Mouse (Mus musculus) embryonic facial prominence, embryonic 13.5 days (tissue): Measurements from ENCODE around the gene Nrp1. TPM values are rescaled to one million over a fixed set of nuclear protein-coding genes. Genes with fewer than 3 reads are reported as not detected.

Experiments used
- ATAC-seq: fragments of 200-750 bp; cut with Nextera tagmentation; 2 replicates; pipeline ENCODE4 v1.8.0; 2017; ENCODE audit warnings: low read depth; ENCODE audit not compliant: insufficient number of reproducible peaks, insufficient read depth, low FRiP score, low TSS enrichment
- H3K27ac ChIP-seq: fragments of 300-500 bp; sonication (generic); 2 replicates; pipeline ENCODE4 v1.5.1; 2015; ENCODE audit warnings: moderate library complexity, mild to moderate bottlenecking, inconsistent platforms
- H3K27me3 ChIP-seq: fragments of 300-500 bp; sonication (generic); 2 replicates; pipeline ENCODE4 v1.6.1; 2015; ENCODE audit warnings: mild to moderate bottlenecking, inconsistent platforms
- H3K36me3 ChIP-seq: fragments of 300-500 bp; sonication (generic); 2 replicates; pipeline ENCODE4 v1.6.1; 2015; ENCODE audit warnings: mild to moderate bottlenecking, inconsistent platforms
- H3K4me1 ChIP-seq: fragments of 300-500 bp; sonication (generic); 2 replicates; pipeline ENCODE4 v1.6.1; 2015; ENCODE audit warnings: inconsistent platforms
- H3K4me2 ChIP-seq: fragments of 300-500 bp; sonication (generic); 2 replicates; pipeline ENCODE4 v1.6.1; 2015; ENCODE audit warnings: moderate library complexity, mild to moderate bottlenecking, inconsistent platforms
- H3K4me3 ChIP-seq: fragments of 300-500 bp; sonication (generic); 2 replicates; pipeline ENCODE4 v1.5.1; 2015; ENCODE audit warnings: mild to moderate bottlenecking, inconsistent platforms
- H3K9ac ChIP-seq: fragments of 300-500 bp; sonication (generic); 2 replicates; pipeline ENCODE4 v1.6.1; 2015; ENCODE audit warnings: mild to moderate bottlenecking, inconsistent platforms
- H3K9me3 ChIP-seq: fragments of 300-500 bp; sonication (generic); 2 replicates; pipeline ENCODE4 v1.6.1; 2016; ENCODE audit warnings: inconsistent platforms
- WGBS: fragments of 180-500 bp; shearing (Covaris S2); methylation state at CpG from one replicate; pipeline ENCODE4 v1.1.7; 2015; ENCODE audit warnings: mixed read lengths; 5-methylcytosine and 5-hydroxymethylcytosine counted together
- polyA plus RNA-seq: library from polyadenylated mRNA; unstranded; fragments of >200 nt; fragmentation: Nextera tagmentation; extraction: Ambion mirVana; gene quantifications from 2 replicates; pipeline ENCODE4 v1.2.1, GENCODE M21; 2015

The Nrp1 gene
- polyA plus RNA-seq: 85.6 and 86.3 TPM in 2 replicates

- no peaks in the 10 kb centered on the region for H3K9me3 ChIP-seq
- no peak for ATAC-seq
- WGBS: under 1% methylated on average over 21 of the region's 21 CpGs
- peaks cover 26% of the 10 kb centered on the region for H3K4me1 ChIP-seq
- peaks cover 22% of the 10 kb centered on the region for H3K27me3 ChIP-seq
- H3K4me2 ChIP-seq: peak within 1 kb of the TSS; percentile 98
- peak within 1 kb of the TSS; percentile 76 for H3K4me3 ChIP-seq
- peak within 1 kb of the TSS; percentile 93 for H3K27ac ChIP-seq
- H3K36me3 ChIP-seq: no peaks in the 10 kb centered on the region
- peak within 1 kb of the TSS; percentile 87 for H3K9ac ChIP-seq
Observed at GRCm38 (mm10) chr8:128358406-128358755, at the start of gene Nrp1. Gene Nrp1, plus strand, starts transcription at chr8:128358604.

- H3K4me2 ChIP-seq: no peak overlapping the region
- H3K27ac ChIP-seq: no peak overlapping the region
- no peaks in the 10 kb centered on the region for H3K4me1 ChIP-seq
- H3K9ac ChIP-seq: no peak overlapping the region
- H3K9me3 ChIP-seq: no peaks in the 10 kb centered on the region
- 82% methylated on average over 2 of the region's 2 CpGs for WGBS
- no peak overlapping the region for H3K4me3 ChIP-seq
- H3K27me3 ChIP-seq: no peaks in the 10 kb centered on the region
- no peak for ATAC-seq
- no peaks in the 10 kb centered on the region for H3K36me3 ChIP-seq
Observed at GRCm38 (mm10) chr8:128320797-128321196, 37.6 kb upstream of the Nrp1 start.

- WGBS: 95% methylated on average over 1 of the region's 1 CpGs
- Histone ChIP-seq H3K9ac (no peak overlapping the region), H3K4me3 (no peak overlapping the region), H3K9me3 (no peaks in the 10 kb centered on the region), H3K4me2 (no peak overlapping the region), H3K27ac (no peak overlapping the region), H3K4me1 (0 out of 2 replicates have a peak, but pooled peaks cover 4% of the 10 kb centered on the region), H3K27me3 (no peaks in the 10 kb centered on the region), H3K36me3 (no peaks in the 10 kb centered on the region)
- ATAC-seq: no peak
Observed at GRCm38 (mm10) chr8:128327281-128327680, 31.1 kb upstream of the Nrp1 start.

GRCm38 (mm10) chr8:128327922-128328321 lies 30.5 kb upstream of the Nrp1 start:
- 0 out of 2 replicates have a peak, but pooled peaks cover 4% of the 10 kb centered on the region for H3K4me1 ChIP-seq
- no peaks in the 10 kb centered on the region for H3K9me3 ChIP-seq
- no peaks in the 10 kb centered on the region for H3K27me3 ChIP-seq
- ATAC-seq: no peak
- no peak overlapping the region for H3K9ac ChIP-seq
- WGBS: 14% methylated on average over 2 of the region's 2 CpGs
- H3K4me2 ChIP-seq: no peak overlapping the region
- H3K36me3 ChIP-seq: no peaks in the 10 kb centered on the region
- H3K4me3 ChIP-seq: no peak overlapping the region
- H3K27ac ChIP-seq: no peak overlapping the region

- 0 out of 2 replicates have a peak, but pooled peaks cover 4% of the 10 kb centered on the region for H3K4me1 ChIP-seq
Observed at GRCm38 (mm10) chr8:128329502-128329901, 28.9 kb upstream of the Nrp1 start.

GRCm38 (mm10) chr8:128335976-128336375 lies 22.4 kb upstream of the Nrp1 start:
- WGBS: 88% methylated on average over 3 of the region's 3 CpGs
- H3K9me3 ChIP-seq: no peaks in the 10 kb centered on the region
- H3K36me3 ChIP-seq: no peaks in the 10 kb centered on the region
- no peak overlapping the region for H3K4me2 ChIP-seq
- H3K27me3 ChIP-seq: no peaks in the 10 kb centered on the region
- H3K9ac ChIP-seq: no peak overlapping the region
- no peak for ATAC-seq
- H3K27ac ChIP-seq: no peak overlapping the region
- no peak overlapping the region for H3K4me3 ChIP-seq
- H3K4me1 ChIP-seq: no peaks in the 10 kb centered on the region

More at GRCm38 (mm10) chr8:128329502-128329901, 28.9 kb upstream of the Nrp1 start:
- ATAC-seq: no peak
- Histone ChIP-seq H3K9ac (no peak overlapping the region), H3K27me3 (no peaks in the 10 kb centered on the region), H3K4me2 (no peak overlapping the region), H3K36me3 (no peaks in the 10 kb centered on the region), H3K27ac (no peak overlapping the region), H3K4me3 (no peak overlapping the region), H3K9me3 (no peaks in the 10 kb centered on the region)
- WGBS: 80% methylated on average over 3 of the region's 3 CpGs

GRCm38 (mm10) chr8:128338951-128339350 lies 19.5 kb upstream of the Nrp1 start:
- no peaks in the 10 kb centered on the region for H3K36me3 ChIP-seq
- H3K9me3 ChIP-seq: no peaks in the 10 kb centered on the region
- H3K9ac ChIP-seq: no peak overlapping the region
- ATAC-seq: no peak
- H3K4me1 ChIP-seq: no peaks in the 10 kb centered on the region
- no peaks in the 10 kb centered on the region for H3K27me3 ChIP-seq
- H3K27ac ChIP-seq: no peak overlapping the region
- H3K4me3 ChIP-seq: no peak overlapping the region
- no peak overlapping the region for H3K4me2 ChIP-seq

- Histone ChIP-seq H3K4me2 (no peak overlapping the region), H3K9me3 (no peaks in the 10 kb centered on the region), H3K9ac (no peak overlapping the region), H3K4me1 (no peaks in the 10 kb centered on the region), H3K4me3 (no peak overlapping the region), H3K27me3 (no peaks in the 10 kb centered on the region), H3K36me3 (no peaks in the 10 kb centered on the region), H3K27ac (no peak overlapping the region)
- 86% methylated on average over 3 of the region's 3 CpGs for WGBS
- no peak for ATAC-seq
Observed at GRCm38 (mm10) chr8:128339521-128339920, 18.9 kb upstream of the Nrp1 start.

GRCm38 (mm10) chr8:128350405-128350804 lies 8.0 kb upstream of the Nrp1 start:
- H3K9me3 ChIP-seq: no peaks in the 10 kb centered on the region
- no peaks in the 10 kb centered on the region for H3K36me3 ChIP-seq
- no peak for ATAC-seq
- no peak overlapping the region for H3K4me2 ChIP-seq
- H3K4me3 ChIP-seq: no peak overlapping the region
- no peaks in the 10 kb centered on the region for H3K4me1 ChIP-seq
- H3K27ac ChIP-seq: no peak overlapping the region
- H3K27me3 ChIP-seq: 0 out of 2 replicates have a peak, but pooled peaks cover 5% of the 10 kb centered on the region
- H3K9ac ChIP-seq: no peak overlapping the region

GRCm38 (mm10) chr8:128351211-128351610 lies 7.2 kb upstream of the Nrp1 start:
- Histone ChIP-seq H3K9ac (no peak overlapping the region), H3K4me1 (no peaks in the 10 kb centered on the region), H3K27me3 (peaks cover 11% of the 10 kb centered on the region), H3K4me2 (no peak overlapping the region), H3K9me3 (no peaks in the 10 kb centered on the region), H3K4me3 (no peak overlapping the region), H3K36me3 (no peaks in the 10 kb centered on the region), H3K27ac (no peak overlapping the region)
- ATAC-seq: no peak

GRCm38 (mm10) chr8:128352821-128353220 lies 5.6 kb upstream of the Nrp1 start:
- WGBS: 78% methylated on average over 2 of the region's 2 CpGs
- ATAC-seq: no peak
- H3K9ac ChIP-seq: no peak overlapping the region
- no peak overlapping the region for H3K27ac ChIP-seq
- H3K36me3 ChIP-seq: no peaks in the 10 kb centered on the region
- H3K9me3 ChIP-seq: no peaks in the 10 kb centered on the region
- peaks cover 13% of the 10 kb centered on the region for H3K27me3 ChIP-seq
- no peak overlapping the region for H3K4me3 ChIP-seq
- no peak overlapping the region for H3K4me2 ChIP-seq
- H3K4me1 ChIP-seq: peaks cover 7% of the 10 kb centered on the region

GRCm38 (mm10) chr8:128353999-128354398 lies 4.4 kb upstream of the Nrp1 start:
- H3K9ac ChIP-seq: no peak overlapping the region
- no peak overlapping the region for H3K27ac ChIP-seq
- peaks cover 13% of the 10 kb centered on the region for H3K4me1 ChIP-seq
- 7% methylated on average over 1 of the region's 1 CpGs for WGBS
- H3K4me3 ChIP-seq: no peak overlapping the region
- no peaks in the 10 kb centered on the region for H3K36me3 ChIP-seq
- ATAC-seq: no peak
- H3K27me3 ChIP-seq: peaks cover 13% of the 10 kb centered on the region
- no peak overlapping the region for H3K4me2 ChIP-seq
- no peaks in the 10 kb centered on the region for H3K9me3 ChIP-seq

GRCm38 (mm10) chr8:128355091-128355490 lies 3.3 kb upstream of the Nrp1 start:
- Histone ChIP-seq H3K9ac (no peak overlapping the region), H3K4me1 (peaks cover 13% of the 10 kb centered on the region), H3K27ac (no peak overlapping the region), H3K9me3 (no peaks in the 10 kb centered on the region), H3K36me3 (no peaks in the 10 kb centered on the region), H3K27me3 (peaks cover 13% of the 10 kb centered on the region), H3K4me3 (no peak overlapping the region), H3K4me2 (no peak overlapping the region)
- 88% methylated on average over 1 of the region's 1 CpGs for WGBS
- ATAC-seq: no peak
